Mouse (Mus musculus): ENCODE results near the gene Wipi2.
A peak's percentile ranks its signal among the peaks of the same experiment; 100 is the strongest.

GRCm38 (mm10) chr5:142718037-142718436 is 90.5 kb downstream of the Wipi2 start:
- peak; percentile 64; the same call in 1 of the 2 replicates for TF ChIP-seq CTCF (IDR thresholded peaks at IDR 0.05; ENCODE audit: borderline replicate concordance, control insufficient read depth, extremely low read depth, insufficient read depth, low read length, poor library complexity)
- no peak for TF ChIP-seq POLR2A (IDR thresholded peaks at IDR 0.05; ENCODE audit: control insufficient read depth, extremely low read depth, insufficient read depth, low read length, poor library complexity)

Measured in thymus, adult 2 months (tissue).